Mouse (Mus musculus): ENCODE measurements around the gene Lhx5.

DNA sequence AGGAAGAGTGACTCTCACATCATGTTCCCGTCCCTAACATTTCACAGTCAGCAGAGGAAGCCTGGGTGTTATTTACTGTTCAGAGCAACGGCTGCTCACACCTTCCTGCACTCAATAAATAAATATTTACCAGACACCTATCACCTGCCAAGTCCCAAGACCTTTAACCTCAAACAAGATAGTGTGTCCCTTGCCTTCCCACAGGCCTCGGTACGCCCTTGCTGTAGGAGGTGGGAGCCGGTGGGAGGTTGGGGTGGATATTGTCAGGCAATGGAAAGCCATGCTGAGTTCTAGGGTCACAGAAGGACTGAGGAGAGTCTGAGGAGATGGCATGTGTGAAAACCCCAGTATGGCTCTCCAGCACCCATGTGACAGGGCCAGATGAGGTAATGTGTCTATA, 36.8 kb downstream of the Lhx5 start:
- TF ChIP-seq POLR2A (IDR thresholded peaks at IDR 0.05; ENCODE audit: low read depth, low read length) (no peak), CTCF (IDR thresholded peaks at IDR 0.05; ENCODE audit: extremely low read depth, insufficient read length, insufficient replicate concordance, low read depth, low read length) (no peak)
